ENCODE assay signal across 23 mouse cellular contexts in the genomic region with DNA sequence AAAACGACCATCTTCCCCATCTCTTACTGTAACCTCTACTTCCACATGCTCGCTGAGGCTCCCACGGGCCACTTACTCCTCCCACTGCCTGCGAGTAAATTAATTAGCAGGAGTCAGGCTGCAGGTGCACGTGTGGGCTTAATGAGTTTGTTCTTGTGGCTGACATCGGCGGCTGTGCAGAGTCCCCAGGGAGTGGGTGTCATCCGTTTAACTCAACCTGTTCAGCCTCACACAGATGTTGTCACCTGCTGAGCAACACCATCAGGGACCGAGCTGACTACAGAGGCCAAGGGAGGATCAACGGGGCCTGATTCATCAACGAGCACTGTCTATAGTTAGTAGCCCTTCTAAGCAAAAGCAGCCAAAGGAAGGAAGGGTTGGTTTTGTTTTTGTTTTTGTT.
A peak's percentile ranks its signal among the peaks of the same experiment; 100 is the strongest.
DNase-seq lines count a peak whose midpoint lies in the region; ATAC-seq and TF ChIP-seq lines count a peak whose summit lies in the region.
"Had no signal": no experiment of that assay in that cellular context is flagged by ENCODE, and none has a peak within 500 bp of the region (broad histone marks: within the 10 kb centered on the region; RNA-seq: fewer than 3 reads in every experiment).

No protein-coding gene starts in this region.

- no peaks in the 10 kb centered on the region for H3K4me1 ChIP-seq in midbrain, postnatal 0 days (ENCODE audit: insufficient read depth, low read length)
- H3K4me1 ChIP-seq in midbrain, embryonic 14.5 days (ENCODE audit: control insufficient read depth, insufficient read depth, low read length), result 0 out of 2 replicates have a peak, but pooled peaks cover 3% of the 10 kb centered on the region
- H3K4me1 ChIP-seq in CH12.LX (ENCODE audit: control insufficient read depth in 1 of 2, insufficient read depth in 2 of 2), result peaks cover 4 to 26% of the 10 kb centered on the region in 2 experiments; a peak in 3 of 4 replicates
- H3K4me1 ChIP-seq in spleen, adult 2 months (ENCODE audit: control insufficient read depth, insufficient read depth, insufficient read length), result peaks cover 5% of the 10 kb centered on the region; the same call in 1 of the 2 replicates

- no peak for TF ChIP-seq RAD21 in CH12.LX (IDR thresholded peaks at IDR 0.05; ENCODE audit: low read depth, low read length)

- TF ChIP-seq CTCF in midbrain, postnatal 0 days (IDR thresholded peaks at IDR 0.05), result no peak
- no peak for TF ChIP-seq CTCF in CH12.LX (conservative IDR thresholded peaks at IDR 0.05 in 1 of 2, IDR thresholded peaks at IDR 0.05 in 1 of 2; ENCODE audit: low read depth in 2 of 2, low read length in 2 of 2)
- no peak for TF ChIP-seq CTCF in spleen, adult 2 months (IDR thresholded peaks at IDR 0.05; ENCODE audit: extremely low read depth, insufficient read depth, insufficient read length, insufficient replicate concordance)

- DNase-seq in midbrain, postnatal 0 days (ENCODE audit: low spot score), result peak; percentile 24
- no peak for DNase-seq in midbrain, embryonic 14.5 days
- DNase-seq in B cell, adult 2 months, result peak; percentile 73 to 81
- DNase-seq in CH12.LX (ENCODE audit: extremely low read depth), result peak; percentile 45
- DNase-seq in spleen, adult 2 months (ENCODE audit: low read depth in 1 of 2, low spot score in 2 of 2), result peak; percentile 48 to 54
- DNase-seq in gastrocnemius, postnatal 36 days, result no peak
- DNase-seq: adrenal gland, postnatal 25 days; cerebellum, adult 8-10 months; cerebellum, postnatal 25 days; forebrain, postnatal 0 days; heart, postnatal 10 days; kidney, adult 2 months; layer of hippocampus, postnatal 36 days; liver; lung, adult 2 months; lung, postnatal 10 days had no signal

- no peak for TF ChIP-seq EP300 in CH12.LX (IDR thresholded peaks at IDR 0.05; ENCODE audit: low read length)

- dilution Hi-C loops in CH12.LX (cut with MboI; ENCODE audit: extremely low pct_ligation_motif_present, extremely low pct_unique_long_range_greater_than_20kb, low sequenced_read_pairs), result no loop called here

- no peaks in the 10 kb centered on the region for H3K9me3 ChIP-seq in midbrain, postnatal 0 days (ENCODE audit: low read length)
- no peaks in the 10 kb centered on the region for H3K9me3 ChIP-seq in midbrain, embryonic 14.5 days (ENCODE audit: control insufficient read depth, low read length)
- H3K9me3 ChIP-seq in CH12.LX (replicated peaks; ENCODE audit: low read length), result peaks cover 13% of the 10 kb centered on the region
- H3K9me3 ChIP-seq: heart, embryonic 13.5 days; hindbrain, embryonic 15.5 days; midbrain, embryonic 10.5 days; neural tube, embryonic 13.5 days had no signal

- H3K4me2 ChIP-seq in midbrain, postnatal 0 days (ENCODE audit: low read depth, low read length, poor library complexity, severe bottlenecking), result no peak overlapping the region
- H3K4me2 ChIP-seq in midbrain, embryonic 14.5 days (ENCODE audit: low read length), result no peak overlapping the region
- H3K4me2 ChIP-seq in CH12.LX (ENCODE audit: insufficient read depth, low read depth, poor library complexity, severe bottlenecking), result peak overlapping the region; percentile 51; the same call in 1 of the 2 replicates
- H3K4me2 ChIP-seq: heart, embryonic 13.5 days; hindbrain, embryonic 15.5 days; neural tube, embryonic 13.5 days had no signal

- no peaks in the 10 kb centered on the region for H3K27me3 ChIP-seq in midbrain, postnatal 0 days (ENCODE audit: insufficient read depth, low read length)
- H3K27me3 ChIP-seq in midbrain, embryonic 14.5 days (ENCODE audit: control insufficient read depth, insufficient read depth, low read length), result no peaks in the 10 kb centered on the region
- peaks cover 49% of the 10 kb centered on the region for H3K27me3 ChIP-seq in CH12.LX (replicated peaks)
- no peaks in the 10 kb centered on the region for H3K27me3 ChIP-seq in spleen, adult 2 months (ENCODE audit: control insufficient read depth, insufficient read depth, low read length)
- H3K27me3 ChIP-seq: hindbrain, embryonic 15.5 days had no signal

- peaks cover 9% of the 10 kb centered on the region; the same call in 1 of the 2 replicates for H3K36me3 ChIP-seq in midbrain, postnatal 0 days (ENCODE audit: insufficient read depth, low read length)
- H3K36me3 ChIP-seq in midbrain, embryonic 14.5 days (ENCODE audit: control insufficient read depth, insufficient read depth, low read length), result peaks cover 7% of the 10 kb centered on the region; the same call in 1 of the 2 replicates
- no peaks in the 10 kb centered on the region for H3K36me3 ChIP-seq in CH12.LX (replicated peaks in 1 of 2; ENCODE audit: control insufficient read depth in 1 of 2, insufficient read depth in 1 of 2, low read length in 1 of 2)
- H3K36me3 ChIP-seq in spleen, adult 2 months (ENCODE audit: control insufficient read depth, insufficient read depth, low read length), result no peaks in the 10 kb centered on the region
- H3K36me3 ChIP-seq: heart, embryonic 13.5 days; hindbrain, embryonic 15.5 days had no signal

- in situ Hi-C loops in CH12.LX (cut with MboI; ENCODE audit: low pct_ligation_motif_present, low pct_unique_long_range_greater_than_20kb, low sequenced_read_pairs), result no loop called here

- H3K4me3 ChIP-seq in midbrain, postnatal 0 days (ENCODE audit: low read depth, low read length), result no peak overlapping the region
- no peak overlapping the region for H3K4me3 ChIP-seq in midbrain, embryonic 14.5 days (replicated peaks; ENCODE audit: low read depth, low read length)
- no peak overlapping the region for H3K4me3 ChIP-seq in CH12.LX (replicated peaks in 1 of 3; ENCODE audit: low read depth in 2 of 3, low read length in 2 of 3, poor library complexity in 1 of 3)
- no peak overlapping the region for H3K4me3 ChIP-seq in spleen, adult 2 months (ENCODE audit: extremely low read depth, insufficient read depth, insufficient read length)
- H3K4me3 ChIP-seq: erythroblast, embryonic 14.5 days; heart, embryonic 13.5 days; hindbrain, embryonic 15.5 days; midbrain, embryonic 10.5 days; neural tube, embryonic 13.5 days had no signal

- H3K27ac ChIP-seq in midbrain, postnatal 0 days (ENCODE audit: low read depth, low read length), result no peak overlapping the region
- H3K27ac ChIP-seq in midbrain, embryonic 14.5 days (replicated peaks; ENCODE audit: low read depth, low read length), result no peak overlapping the region
- H3K27ac ChIP-seq in CH12.LX (ENCODE audit: insufficient read depth, low read depth), result no peak overlapping the region
- peak overlapping the region; percentile 52; the same call in 1 of the 2 replicates for H3K27ac ChIP-seq in spleen, adult 2 months (ENCODE audit: insufficient read depth, low read length)
- H3K27ac ChIP-seq: heart, embryonic 13.5 days; hindbrain, embryonic 15.5 days; liver, embryonic 14.5 days; midbrain, embryonic 10.5 days; neural tube, embryonic 13.5 days had no signal

- 42% methylated on average over 11 of the region's 11 CpGs for WGBS in midbrain, postnatal 0 days
- 48% methylated on average over 11 of the region's 11 CpGs for WGBS in midbrain, embryonic 14.5 days
- WGBS in spleen, adult 2 months, result 24% methylated on average over 11 of the region's 11 CpGs

- no peak for ATAC-seq in midbrain, postnatal 0 days (ENCODE audit: low FRiP score)
- no peak for ATAC-seq in midbrain, embryonic 14.5 days (ENCODE audit: low FRiP score, low TSS enrichment)
- ATAC-seq in erythroblast, adult 5-6 weeks (replicated peaks; ENCODE audit: low FRiP score, poor library complexity, severe bottlenecking), result no peak
- ATAC-seq: forebrain, postnatal 0 days had no signal

- intact Hi-C loops in gastrocnemius, postnatal 36 days (cut with DNase I), result no loop called here

- no peak for TF ChIP-seq POLR2A in CH12.LX (IDR thresholded peaks at IDR 0.05; ENCODE audit: low read depth, low read length)
- TF ChIP-seq POLR2A in spleen, adult 2 months (IDR thresholded peaks at IDR 0.05; ENCODE audit: low read depth, low read length), result no peak

- H3K79me2 ChIP-seq in CH12.LX (replicated peaks; ENCODE audit: control insufficient read depth, extremely low read depth, insufficient read depth, poor library complexity, severe bottlenecking), result no peaks in the 10 kb centered on the region

- H3K9ac ChIP-seq in midbrain, postnatal 0 days (replicated peaks; ENCODE audit: low read length, poor library complexity, severe bottlenecking), result no peak overlapping the region
- no peak overlapping the region for H3K9ac ChIP-seq in midbrain, embryonic 14.5 days (replicated peaks; ENCODE audit: low read length)
- H3K9ac ChIP-seq in CH12.LX (ENCODE audit: insufficient read depth, low read depth), result no peak overlapping the region
- H3K9ac ChIP-seq: forebrain, postnatal 0 days; heart, embryonic 13.5 days; hindbrain, embryonic 15.5 days; liver, embryonic 14.5 days; neural tube, embryonic 13.5 days had no signal

TF ChIP-seq in CH12.LX, 34 proteins besides CTCF, POLR2A, EP300 and RAD21:
- no peak for TF ChIP-seq MAZ (IDR thresholded peaks at IDR 0.05; ENCODE audit: low read depth, low read length)
- peak; percentile 57 for TF ChIP-seq ETS1 (conservative IDR thresholded peaks at IDR 0.05; ENCODE audit: low read depth, low read length)
- no peak for TF ChIP-seq ELF1 (IDR thresholded peaks at IDR 0.05; ENCODE audit: low read depth, low read length)
- peak; percentile 50; the same call in 1 of the 2 replicates for TF ChIP-seq TCF12 (IDR thresholded peaks at IDR 0.05; ENCODE audit: low read depth, low read length)
- TF ChIP-seq BHLHE40 (IDR thresholded peaks at IDR 0.05; ENCODE audit: low read depth, low read length), result peak; percentile 89
TF ChIP-seq in CH12.LX: peak in this region for 3.

Comparison
In these comparisons a context has a peak if more than half of its experiments do, and no peak if none do; other contexts are left out.
1. DNase-seq: peak in midbrain, postnatal 0 days (single experiment), B cell, adult 2 months (2 of 2), CH12.LX (single experiment) and spleen, adult 2 months (2 of 2); none in midbrain, embryonic 14.5 days (single experiment) and gastrocnemius, postnatal 36 days (0 of 2).